Mouse (Mus musculus) adrenal gland, postnatal 0 days (tissue): ENCODE data around the gene Actn3. TPM values are rescaled to one million over a fixed set of nuclear protein-coding genes. Genes with fewer than 3 reads are reported as not detected.

ENCODE experiments used
- polyA plus RNA-seq: library from polyadenylated mRNA; unstranded; fragments of >200 nt; fragmentation: Nextera tagmentation; extraction: Ambion mirVana; gene quantifications from 2 replicates; pipeline ENCODE4 v1.2.1, GENCODE M21; 2015

The Actn3 gene
- polyA plus RNA-seq, result 2.4 and 3.2 TPM in 2 replicates

DNA sequence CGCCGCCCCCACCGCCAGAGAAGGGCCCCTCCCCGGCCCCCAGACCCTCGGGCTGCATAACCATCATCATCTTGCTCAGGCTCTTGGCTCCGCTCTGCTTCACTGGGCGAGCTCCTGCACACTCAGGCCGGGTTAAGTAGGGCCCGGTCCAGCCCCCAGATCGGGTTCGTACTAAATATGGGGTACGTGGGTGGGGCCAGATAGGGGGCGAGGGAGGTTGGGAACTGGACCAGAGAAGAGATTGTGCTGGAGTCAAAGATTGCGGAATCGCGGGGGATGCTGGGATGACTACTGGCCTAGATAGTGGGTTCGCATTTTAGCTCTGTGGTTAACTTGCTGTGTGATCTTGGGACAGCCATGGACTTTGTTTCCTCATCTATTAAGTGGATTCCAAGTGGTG, at the start of gene Actn3:
Gene Actn3 (minus strand): TSS at position 125 of the 400 bp plus-strand sequence.

DNA sequence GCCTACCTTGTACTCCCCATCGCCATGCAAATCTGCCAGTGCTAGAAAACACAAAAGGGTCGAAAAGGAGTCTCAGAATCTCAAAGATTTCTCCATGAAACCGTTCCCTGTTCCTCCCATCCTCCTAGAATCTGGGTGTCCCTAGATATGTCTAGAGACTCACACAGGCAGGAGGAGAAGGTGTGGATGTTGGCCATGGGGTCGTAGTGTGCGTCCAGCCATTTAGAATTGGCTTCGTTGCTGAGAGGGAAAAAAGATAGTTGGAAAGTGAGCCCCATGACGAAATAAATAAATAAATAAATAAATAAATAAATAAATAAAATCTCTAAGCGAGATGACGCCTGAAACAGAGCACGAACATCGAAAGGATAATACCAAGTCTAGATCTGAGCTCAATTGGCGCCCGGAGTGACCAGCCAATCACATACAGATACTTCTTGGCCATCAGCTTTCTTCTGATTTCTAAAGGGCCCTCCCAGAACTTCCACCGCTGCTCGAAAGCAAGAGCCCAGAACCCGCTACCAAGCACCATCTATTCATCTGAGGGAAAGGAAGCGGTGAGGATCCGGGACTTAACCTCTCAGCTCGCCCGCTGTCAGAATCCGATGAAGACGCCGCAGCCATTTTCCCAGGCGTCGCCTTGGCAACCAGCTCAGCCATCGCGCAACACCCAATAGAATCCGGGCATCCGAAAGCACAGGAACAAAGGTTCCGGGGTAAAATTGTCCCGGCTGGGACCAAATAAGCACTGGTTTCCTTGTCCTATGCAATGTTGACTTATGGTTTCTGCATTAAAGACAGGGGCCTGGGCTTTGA, 28.5 kb upstream of the Actn3 start, which contains the start of gene Bbs1:
Gene Bbs1 (minus strand): TSS at position 650 of the 816 bp plus-strand sequence.

DNA sequence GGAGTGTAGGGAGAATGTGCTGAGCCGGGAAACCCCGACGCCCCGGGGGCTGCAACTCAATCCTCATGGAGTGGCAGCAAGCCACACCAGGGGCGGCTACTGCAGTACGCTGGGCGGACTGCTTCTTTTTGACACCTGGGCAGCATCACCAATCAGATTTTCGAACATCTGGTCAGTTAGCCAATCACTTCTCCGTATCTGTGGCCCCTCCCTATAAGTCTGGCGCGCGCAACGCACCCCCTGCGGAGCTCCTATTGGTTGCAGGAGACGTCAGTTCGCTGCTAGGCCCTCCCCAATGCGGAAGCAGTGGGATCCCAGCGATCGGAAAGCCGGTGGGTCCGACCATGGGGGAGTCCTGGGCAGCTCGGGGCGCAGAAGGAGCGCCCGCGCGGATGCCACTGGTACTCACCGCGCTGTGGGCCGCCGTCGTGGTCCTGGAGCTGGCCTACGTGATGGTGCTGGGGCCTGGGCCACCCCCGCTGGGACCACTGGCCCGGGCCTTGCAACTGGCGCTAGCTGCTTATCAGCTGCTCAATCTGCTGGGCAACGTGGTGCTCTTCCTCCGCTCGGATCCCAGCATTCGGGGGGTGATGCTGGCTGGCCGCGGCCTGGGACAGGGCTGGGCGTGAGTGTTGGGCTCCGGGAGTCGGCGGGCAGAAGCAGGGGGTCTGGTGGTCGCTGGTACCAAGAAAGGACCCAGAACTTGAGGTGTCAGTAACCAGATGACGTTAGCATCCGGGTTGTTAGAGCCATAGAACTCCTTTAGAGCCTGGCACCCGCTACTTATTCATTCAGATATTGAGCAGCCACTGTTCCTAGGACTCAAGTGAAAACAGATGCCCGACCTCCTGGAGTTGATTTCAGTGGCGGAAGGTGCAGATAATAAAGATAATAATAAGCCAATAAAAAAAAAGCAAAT, 955 bp upstream of the Actn3 start, which contains the start of gene Zdhhc24:
Gene Zdhhc24 (plus strand): TSS at position 264 of the 919 bp plus-strand sequence.

DNA sequence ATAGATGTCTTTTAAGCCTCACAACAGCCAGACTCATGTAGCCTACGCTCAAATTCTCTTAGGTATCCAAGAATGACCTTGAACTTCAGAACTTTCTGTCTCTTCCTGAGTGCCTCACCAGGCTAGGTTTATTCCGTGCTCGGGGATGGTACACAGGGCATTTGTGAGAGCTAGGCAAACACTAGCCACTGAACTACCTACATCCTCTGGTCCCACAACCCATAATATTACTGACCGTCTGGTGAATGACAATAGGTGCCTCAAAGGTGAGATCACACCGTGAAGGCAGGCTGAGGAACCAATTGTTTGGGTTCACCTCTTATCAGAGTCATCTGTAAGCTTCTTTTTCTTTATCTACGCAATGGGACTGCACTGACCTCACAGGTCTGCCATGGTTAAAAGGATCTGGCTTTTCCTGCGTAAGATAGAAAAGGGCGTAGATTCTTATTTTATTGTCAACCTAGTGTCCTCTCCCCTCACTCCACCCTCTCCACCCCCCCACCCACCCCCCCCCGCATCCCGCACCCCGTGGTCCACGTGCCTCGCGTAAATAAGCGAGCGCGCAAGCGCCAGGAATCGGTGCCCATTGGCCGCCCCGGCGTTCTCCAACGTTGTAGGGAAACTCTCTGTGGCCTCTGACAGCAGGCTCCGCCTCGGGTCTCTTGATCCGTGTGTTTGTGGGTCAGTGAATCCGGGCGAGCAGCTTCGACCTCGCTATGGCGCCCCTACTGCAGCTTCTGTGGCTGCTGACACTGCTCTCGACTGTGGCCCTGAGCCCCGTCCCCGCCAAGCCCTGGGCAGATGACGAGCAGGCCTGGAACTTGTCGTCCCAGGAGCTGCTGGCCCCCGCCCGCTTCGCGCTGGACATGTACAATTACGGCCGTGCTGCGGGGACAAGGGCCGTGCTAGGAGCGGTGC, 22.9 kb downstream of the Actn3 start, which contains the start of gene Ctsf:
Gene Ctsf (plus strand): TSS at position 579 of the 918 bp plus-strand sequence.

GRCm38 (mm10) chr19:4839149-4839548, 38.6 kb downstream of the Actn3 start, which contains the start of the genes Ccs and Ccdc87:
TSS of gene Ccs (minus strand) at chr19:4839332.
TSS of gene Ccdc87 (plus strand) at chr19:4839366.

Other genes starting within 250 kb of the Actn3 start
- gene Gm960, start 179.2 kb downstream of the Actn3 start, polyA plus RNA-seq, result 2.2 and 3.2 TPM in 2 replicates
- 0.61 and 1.9 TPM in 2 replicates for gene Sptbn2, start 166.7 kb downstream of the Actn3 start, polyA plus RNA-seq
- gene Rbm4b, start 121.4 kb downstream of the Actn3 start, polyA plus RNA-seq, result 28.0 and 39.4 TPM in 2 replicates
- 18.8 and 24.5 TPM in 2 replicates for gene Rbm4, start 84.0 kb downstream of the Actn3 start, polyA plus RNA-seq
- gene Gm21992, start 66.3 kb downstream of the Actn3 start, polyA plus RNA-seq, result 13.2 and 19.4 TPM in 2 replicates
- 19.3 and 22.3 TPM in 2 replicates for gene Rbm14, start 66.3 kb downstream of the Actn3 start, polyA plus RNA-seq
- 79.9 and 127 TPM in 2 replicates for gene Ccs, start 38.6 kb downstream of the Actn3 start, polyA plus RNA-seq
- gene Ccdc87, start 38.5 kb downstream of the Actn3 start, polyA plus RNA-seq, result 0.08 and 0.10 TPM in 2 replicates
- 192 and 458 TPM in 2 replicates for gene Ctsf, start 22.8 kb downstream of the Actn3 start, polyA plus RNA-seq
- 12.5 and 14.8 TPM in 2 replicates for gene Zdhhc24, start 759 bp upstream of the Actn3 start, polyA plus RNA-seq
- gene Bbs1, start 28.7 kb upstream of the Actn3 start, polyA plus RNA-seq, result 3.5 and 4.2 TPM in 2 replicates
- gene Dpp3, start 50.4 kb upstream of the Actn3 start, polyA plus RNA-seq, result 63.8 and 106 TPM in 2 replicates
- 1.9 and 2.9 TPM in 2 replicates for gene Peli3, start 65.2 kb upstream of the Actn3 start, polyA plus RNA-seq
- 136 and 156 TPM in 2 replicates for gene Mrpl11, start 84.2 kb upstream of the Actn3 start, polyA plus RNA-seq
- 0.07 TPM in 1 of 2 replicates, not detected in the other for gene Npas4, start 112.4 kb upstream of the Actn3 start, polyA plus RNA-seq
- gene Slc29a2, start 146.0 kb upstream of the Actn3 start, polyA plus RNA-seq, result 0.57 and 1.9 TPM in 2 replicates
- 45.2 and 51.4 TPM in 2 replicates for gene B4gat1, start 160.9 kb upstream of the Actn3 start, polyA plus RNA-seq
- 0.20 and 1.6 TPM in 2 replicates for gene AC124502.3, start 161.0 kb upstream of the Actn3 start, polyA plus RNA-seq
- gene Brms1, start 163.4 kb upstream of the Actn3 start, polyA plus RNA-seq, result 36.1 and 44.9 TPM in 2 replicates
- gene Rin1, start 172.6 kb upstream of the Actn3 start, polyA plus RNA-seq, result 1.1 and 1.5 TPM in 2 replicates
- gene Cd248, start 190.2 kb upstream of the Actn3 start, polyA plus RNA-seq, result 79.7 and 120 TPM in 2 replicates
- gene Tmem151a, start 207.6 kb upstream of the Actn3 start, polyA plus RNA-seq, result 6.4 and 9.5 TPM in 2 replicates
- 83.2 and 106 TPM in 2 replicates for gene Yif1a, start 210.6 kb upstream of the Actn3 start, polyA plus RNA-seq
- 19.6 and 30.8 TPM in 2 replicates for gene Cnih2, start 220.6 kb upstream of the Actn3 start, polyA plus RNA-seq
- gene Rab1b, start 229.2 kb upstream of the Actn3 start, polyA plus RNA-seq, result 213 and 238 TPM in 2 replicates
- 14.0 and 16.2 TPM in 2 replicates for gene Klc2, start 240.7 kb upstream of the Actn3 start, polyA plus RNA-seq